Mouse (Mus musculus) monocyte, adult 2 months (primary cell): Measurements from ENCODE around the gene Haao.
A peak's percentile ranks its signal among the peaks of the same experiment; 100 is the strongest.
"Not testable (repeated sequence)": the region's sequence is repeated elsewhere in the genome, so short reads cannot be mapped to it uniquely, and the experiment has no call there.

Experiments
- DNase-seq, 2 experiments: peaks; one replicate each; pipeline ENCODE4 v3.0.0; 2022; ENCODE audit warnings: low spot score in 2 of 2, low read depth in 1 of 2

The Haao gene

GRCm38 (mm10) chr17:83866582-83866981 is 18.8 kb upstream of the Haao start:
- no peak for DNase-seq

GRCm38 (mm10) chr17:83865366-83865765 is 17.6 kb upstream of the Haao start:
- DNase-seq = no peak

GRCm38 (mm10) chr17:83862134-83862881 is 14.5 kb upstream of the Haao start:
- DNase-seq = no peak

GRCm38 (mm10) chr17:83861444-83862133 is 13.8 kb upstream of the Haao start:
- DNase-seq = peak; percentile 84 to 96

GRCm38 (mm10) chr17:83860968-83861367 is 13.2 kb upstream of the Haao start:
- not testable (repeated sequence) for DNase-seq

GRCm38 (mm10) chr17:83860224-83860623 is 12.5 kb upstream of the Haao start:
- DNase-seq = no peak

- no peak for DNase-seq
Measured at GRCm38 (mm10) chr17:83859639-83860038, 11.9 kb upstream of the Haao start.

- DNase-seq = no peak
Measured at GRCm38 (mm10) chr17:83858413-83858812, 10.7 kb upstream of the Haao start.

- no peak for DNase-seq
Measured at GRCm38 (mm10) chr17:83854284-83854918, 6.6 kb upstream of the Haao start.

- no peak for DNase-seq
Measured at GRCm38 (mm10) chr17:83853831-83854230, 6.1 kb upstream of the Haao start.

GRCm38 (mm10) chr17:83850864-83851263 is 3.1 kb upstream of the Haao start:
- no peak for DNase-seq

GRCm38 (mm10) chr17:83850458-83850857 is 2.7 kb upstream of the Haao start:
- peak in 1 of 2 experiments; percentile 77 for DNase-seq

- DNase-seq = no peak
Measured at GRCm38 (mm10) chr17:83849717-83850116, 2.0 kb upstream of the Haao start.

GRCm38 (mm10) chr17:83849081-83849675 is 1.4 kb upstream of the Haao start:
- DNase-seq = no peak

GRCm38 (mm10) chr17:83848482-83848881 is 719 bp upstream of the Haao start:
- no peak for DNase-seq

GRCm38 (mm10) chr17:83847100-83847499 is 663 bp downstream of the Haao start:
- no peak for DNase-seq

GRCm38 (mm10) chr17:83846301-83847021 is 1.3 kb downstream of the Haao start:
- no peak for DNase-seq

- DNase-seq = no peak
Measured at GRCm38 (mm10) chr17:83845538-83845937, 2.2 kb downstream of the Haao start.

GRCm38 (mm10) chr17:83843780-83844179 is 4.0 kb downstream of the Haao start:
- DNase-seq = no peak

GRCm38 (mm10) chr17:83841011-83841410 is 6.8 kb downstream of the Haao start:
- no peak for DNase-seq

GRCm38 (mm10) chr17:83839132-83839531 is 8.6 kb downstream of the Haao start:
- DNase-seq = no peak
